Mouse (Mus musculus): ENCODE data around the gene Minpp1.

DNA sequence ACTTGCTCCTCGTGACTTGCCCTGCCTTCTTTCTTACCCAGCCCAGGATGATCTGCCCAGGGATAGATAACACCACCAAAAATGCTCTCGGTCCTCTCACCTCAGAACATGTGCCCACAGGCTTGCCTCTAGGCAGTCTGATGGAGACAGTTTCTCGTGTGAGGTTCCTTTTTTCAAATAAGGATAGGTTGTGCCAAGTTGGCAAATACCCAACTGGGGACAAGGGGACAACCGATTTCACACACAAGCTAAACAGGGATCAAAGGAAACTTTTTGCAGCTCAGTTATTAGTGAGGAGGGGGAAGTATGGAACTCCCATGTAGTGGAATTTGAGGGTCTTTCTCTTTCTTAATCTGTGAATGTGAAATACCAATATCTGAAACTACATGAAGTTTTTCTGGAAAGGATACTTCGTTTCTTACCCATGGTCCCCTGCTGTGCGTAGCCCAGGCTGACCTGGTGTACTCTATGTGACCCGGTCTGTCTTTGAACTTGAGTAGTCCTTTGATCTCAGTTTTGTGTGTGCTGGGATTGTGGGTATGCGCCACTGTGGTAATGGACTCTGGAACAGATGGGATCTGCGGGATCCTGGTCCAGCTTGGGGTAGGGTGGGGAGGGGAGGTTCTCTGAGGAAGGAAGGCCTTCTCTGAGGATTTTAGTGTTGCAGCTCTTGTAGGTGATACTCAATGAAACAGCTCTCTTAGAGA is 57.4 kb downstream of the Minpp1 start:
- no peak for TF ChIP-seq POLR2A (IDR thresholded peaks at IDR 0.05; ENCODE audit: borderline replicate concordance, extremely low read depth, low read depth, low read length)
- no peak for TF ChIP-seq CTCF (IDR thresholded peaks at IDR 0.05; ENCODE audit: insufficient read depth, low read length)

Measured in lung, adult 2 months (tissue).